Mouse (Mus musculus) forebrain, embryonic 13.5 days (tissue): Measurements from ENCODE around the gene Smad1. TPM values are rescaled to one million over a fixed set of nuclear protein-coding genes. Genes with fewer than 3 reads are reported as not detected.
"Not testable (repeated sequence)": the region's sequence is repeated elsewhere in the genome, so short reads cannot be mapped to it uniquely, and the experiment has no call there.

ENCODE experiments used
- ATAC-seq: fragments of 200-750 bp; cut with Nextera tagmentation; 2 replicates; pipeline ENCODE4 v1.8.0; 2017
- H3K27ac ChIP-seq: fragments of 300-500 bp; sonication (generic); 2 replicates; pipeline ENCODE4 v1.5.1; 2015; ENCODE audit warnings: inconsistent platforms, mild to moderate bottlenecking, moderate library complexity
- H3K27me3 ChIP-seq: fragments of 300-500 bp; sonication (generic); 2 replicates; pipeline ENCODE4 v1.6.1; 2015; ENCODE audit warnings: mild to moderate bottlenecking, inconsistent platforms
- H3K36me3 ChIP-seq: fragments of 300-500 bp; sonication (generic); 2 replicates; pipeline ENCODE4 v1.6.1; 2015; ENCODE audit warnings: mild to moderate bottlenecking, inconsistent platforms; ENCODE audit not compliant: poor library complexity, severe bottlenecking
- H3K4me1 ChIP-seq: fragments of 300-500 bp; sonication (generic); 2 replicates; pipeline ENCODE4 v1.6.1; 2015; ENCODE audit warnings: inconsistent platforms
- H3K4me2 ChIP-seq: fragments of 300-500 bp; sonication (generic); 2 replicates; pipeline ENCODE4 v1.6.1; 2015; ENCODE audit warnings: inconsistent platforms, mild to moderate bottlenecking, moderate library complexity
- H3K4me3 ChIP-seq: fragments of 300-500 bp; sonication (generic); 2 replicates; pipeline ENCODE4 v1.5.1; 2015; ENCODE audit warnings: mild to moderate bottlenecking, inconsistent platforms
- H3K9ac ChIP-seq: fragments of 300-500 bp; sonication (generic); 2 replicates; pipeline ENCODE4 v1.6.1; 2015; ENCODE audit warnings: mild to moderate bottlenecking, inconsistent platforms
- H3K9me3 ChIP-seq: fragments of 300-500 bp; sonication (generic); replicated peaks from 2 replicates; pipeline ENCODE4 v1.6.1; 2016; ENCODE audit warnings: inconsistent platforms
- WGBS: fragments of 180-500 bp; shearing (Covaris S2); methylation state at CpG from one replicate; pipeline ENCODE4 v1.1.7; 2015; 5-methylcytosine and 5-hydroxymethylcytosine counted together
- polyA plus RNA-seq: library from polyadenylated mRNA; unstranded; fragments of >200 nt; fragmentation: Nextera tagmentation; extraction: Ambion mirVana; gene quantifications from 2 replicates; pipeline ENCODE4 v1.2.1, GENCODE M21; 2015

Gene Smad1
- 49.5 and 50.9 TPM in 2 replicates for polyA plus RNA-seq

DNA sequence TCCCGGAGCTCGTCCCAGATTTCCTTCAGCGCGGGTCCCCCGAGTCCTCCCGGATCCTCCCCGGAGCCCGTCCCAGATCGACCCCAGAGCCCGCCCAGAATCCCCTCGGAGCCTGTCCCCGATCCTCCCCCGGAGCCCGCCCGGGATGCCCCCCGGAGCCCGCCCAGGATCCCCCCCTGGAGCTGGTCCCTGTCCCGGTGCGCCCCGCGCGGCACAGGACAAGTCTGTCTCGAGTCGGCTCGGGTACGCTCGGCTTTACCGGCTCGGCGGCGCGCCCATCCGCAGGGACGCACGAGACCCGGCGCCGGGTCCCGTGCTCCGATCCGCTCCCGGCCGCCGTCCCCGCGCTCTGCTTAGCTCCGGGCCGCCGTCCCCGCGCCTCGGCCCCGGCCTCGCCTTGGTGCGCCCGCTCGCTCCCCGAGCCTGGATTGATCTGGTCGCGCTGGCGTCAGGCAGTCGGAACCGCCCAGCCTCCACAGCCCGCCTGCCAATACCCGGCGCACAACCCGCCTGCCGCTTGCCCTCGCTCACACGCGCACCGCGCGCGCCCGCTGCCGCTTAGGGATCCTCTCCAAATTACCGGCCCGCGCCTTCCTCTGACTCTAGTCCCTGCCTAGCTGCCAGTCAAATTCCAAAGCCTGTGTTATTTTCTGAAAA is at the start of gene Smad1:
Gene Smad1, minus strand, starts transcription at position 525 of the 657 bp plus-strand sequence.
- peak within 1 kb of the TSS; percentile 85 for H3K4me3 ChIP-seq
- no peaks in the 10 kb centered on the region for H3K36me3 ChIP-seq
- peaks cover 35% of the 10 kb centered on the region for H3K4me1 ChIP-seq
- peak within 1 kb of the TSS; percentile 97 for H3K27ac ChIP-seq
- peak within 1 kb of the TSS; percentile 79 for H3K4me2 ChIP-seq
- no peaks in the 10 kb centered on the region for H3K9me3 ChIP-seq
- no peaks in the 10 kb centered on the region for H3K27me3 ChIP-seq
- WGBS = under 1% methylated on average over 51 of the region's 80 CpGs
- ATAC-seq = peak; percentile 94
- peak within 1 kb of the TSS; percentile 98 for H3K9ac ChIP-seq

DNA sequence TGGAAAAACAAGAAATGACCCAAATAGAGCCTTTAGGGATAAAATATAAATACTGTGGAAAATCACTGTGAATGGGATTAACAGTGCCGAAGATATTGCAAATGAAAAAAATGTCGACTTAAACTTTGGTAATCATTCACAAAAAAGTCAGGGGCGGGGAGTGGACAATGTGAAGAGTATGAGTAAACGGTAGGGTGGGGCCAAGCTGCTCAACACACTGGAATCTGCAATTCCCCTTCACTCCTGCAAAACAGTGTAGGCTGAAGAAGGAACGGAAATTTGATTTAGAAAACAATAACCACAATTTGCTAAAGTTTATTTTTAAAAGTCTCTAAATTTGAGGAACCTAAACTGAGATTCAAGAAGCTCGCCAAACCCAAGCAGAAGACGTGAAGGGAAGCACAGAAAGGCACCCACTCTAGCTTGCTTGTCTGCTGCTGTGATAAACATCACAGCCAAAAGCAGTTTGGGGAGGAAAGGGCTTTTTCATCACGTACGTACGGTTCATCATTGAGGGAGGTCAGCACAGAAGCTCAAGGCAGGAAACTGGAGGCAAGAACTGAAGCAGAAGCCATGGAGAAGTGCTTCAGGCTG is 48.0 kb upstream of the Smad1 start:
- Histone ChIP-seq H3K27me3 (no peaks in the 10 kb centered on the region), H3K4me3 (no peak overlapping the region), H3K9me3 (no peaks in the 10 kb centered on the region), H3K36me3 (no peaks in the 10 kb centered on the region), H3K27ac (no peak overlapping the region), H3K4me2 (no peak overlapping the region), H3K4me1 (no peaks in the 10 kb centered on the region), H3K9ac (no peak overlapping the region)
- ATAC-seq = no peak
- WGBS = 90% methylated on average over 10 of the region's 10 CpGs

DNA sequence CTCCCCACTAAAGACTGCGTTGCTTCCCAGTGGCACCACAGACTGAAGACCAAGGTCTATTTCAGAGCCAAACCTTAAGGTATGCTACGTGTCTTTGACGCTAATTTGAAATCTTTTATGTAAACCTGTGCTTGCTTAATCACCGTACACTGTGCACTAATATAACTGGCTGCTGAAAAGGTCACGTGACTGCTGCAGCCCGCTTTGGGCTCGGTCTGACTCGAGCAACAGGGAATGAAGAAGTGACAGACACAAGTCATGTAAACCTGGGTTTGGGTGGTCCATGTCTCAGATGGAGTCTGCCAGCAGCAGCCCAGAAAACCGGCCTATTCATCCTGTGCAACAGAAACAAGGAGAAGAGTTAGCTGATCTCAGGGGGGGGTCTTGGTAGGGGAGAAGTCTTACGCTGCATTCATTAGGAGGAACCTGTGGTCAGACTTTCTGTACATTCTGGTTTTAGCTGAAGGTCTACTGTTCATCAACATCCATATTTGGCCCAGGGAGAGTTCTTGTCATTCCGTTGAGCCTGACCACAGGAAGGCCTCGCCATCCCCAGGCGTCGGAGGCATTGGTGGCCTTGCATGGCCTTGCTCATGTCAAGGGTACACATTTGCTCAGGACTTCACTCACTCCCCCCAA is 44.3 kb upstream of the Smad1 start:
- H3K27ac ChIP-seq = no peak overlapping the region
- 85% methylated on average over 14 of the region's 14 CpGs for WGBS
- no peak overlapping the region for H3K4me2 ChIP-seq
- ATAC-seq = no peak
- H3K4me1 ChIP-seq = no peaks in the 10 kb centered on the region
- H3K9me3 ChIP-seq = no peaks in the 10 kb centered on the region
- no peak overlapping the region for H3K9ac ChIP-seq
- no peak overlapping the region for H3K4me3 ChIP-seq
- no peaks in the 10 kb centered on the region for H3K27me3 ChIP-seq
- H3K36me3 ChIP-seq = no peaks in the 10 kb centered on the region

DNA sequence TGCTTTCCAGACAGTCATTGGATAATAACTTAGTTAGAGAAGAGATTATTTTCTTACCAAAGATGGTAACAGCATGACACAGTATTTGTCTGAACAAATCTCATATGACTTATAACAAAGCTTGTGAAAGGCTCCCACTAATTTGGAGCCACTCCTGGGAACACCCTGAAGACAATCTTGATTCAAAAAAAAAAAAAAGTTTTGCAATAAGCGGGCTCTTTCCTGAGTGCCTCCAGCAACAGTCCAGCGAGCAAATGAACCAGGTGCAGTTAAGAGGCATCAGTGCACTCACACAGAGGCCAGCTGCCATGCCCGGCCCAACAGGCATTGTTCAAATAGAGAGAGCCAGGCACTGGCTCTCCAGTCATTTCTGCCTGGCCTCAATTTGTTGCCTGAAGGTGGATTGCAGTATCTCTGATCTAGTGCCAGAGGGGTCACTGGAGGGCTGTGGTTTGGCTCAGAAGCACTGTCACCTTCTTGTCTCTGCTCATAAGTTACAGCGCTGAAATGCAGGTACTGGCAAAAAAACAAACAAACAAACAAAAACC is 34.7 kb upstream of the Smad1 start:
- no peak overlapping the region for H3K27ac ChIP-seq
- 26% methylated on average over 4 of the region's 4 CpGs for WGBS
- H3K4me2 ChIP-seq = no peak overlapping the region
- no peaks in the 10 kb centered on the region for H3K27me3 ChIP-seq
- H3K9me3 ChIP-seq = no peaks in the 10 kb centered on the region
- no peaks in the 10 kb centered on the region for H3K36me3 ChIP-seq
- 0 out of 2 replicates have a peak, but pooled peaks cover 4% of the 10 kb centered on the region for H3K4me1 ChIP-seq
- H3K9ac ChIP-seq = no peak overlapping the region
- no peak overlapping the region for H3K4me3 ChIP-seq
- no peak for ATAC-seq

DNA sequence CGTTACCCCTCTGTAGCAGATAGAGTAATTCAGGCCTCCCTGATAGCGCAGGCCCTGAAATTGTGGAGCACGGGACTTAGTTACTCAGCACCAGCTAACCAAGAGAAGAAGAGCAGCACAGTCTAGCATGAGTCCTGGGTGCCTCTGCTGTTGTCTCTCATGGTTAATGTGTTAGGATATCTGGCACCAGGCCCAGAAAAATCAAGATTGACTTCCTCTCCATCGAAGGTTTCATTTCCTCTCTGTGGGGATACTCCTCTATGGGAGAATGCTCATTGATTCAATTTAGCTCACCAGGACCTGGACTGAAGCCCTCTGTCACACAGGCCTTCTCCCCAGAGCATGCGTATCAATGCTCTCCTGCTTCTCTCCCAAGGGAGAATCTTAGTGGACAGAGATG is 15.6 kb upstream of the Smad1 start:
- Histone ChIP-seq H3K4me1 (no peaks in the 10 kb centered on the region), H3K27me3 (no peaks in the 10 kb centered on the region)

DNA sequence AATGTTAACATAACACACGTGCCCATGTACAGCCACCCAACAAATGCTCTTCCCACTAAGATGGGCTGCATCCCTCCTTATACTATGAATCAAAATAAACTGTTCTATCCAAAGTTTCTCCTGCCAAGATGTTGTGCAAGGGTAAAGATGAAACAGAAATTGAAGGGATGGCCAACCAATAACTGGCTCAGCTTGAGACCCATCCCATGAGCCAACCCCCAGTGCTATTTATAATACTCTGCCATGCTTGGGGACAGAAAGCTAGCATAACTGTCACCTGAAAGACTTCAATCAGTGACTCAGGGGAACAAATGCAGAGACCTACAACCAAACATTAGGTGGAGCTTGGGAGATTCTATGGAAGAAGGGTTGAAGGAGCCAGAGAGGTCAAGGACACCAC is 11.2 kb upstream of the Smad1 start:
- no peak overlapping the region for H3K27ac ChIP-seq
- ATAC-seq = no peak
- H3K4me3 ChIP-seq = no peak overlapping the region
- no peak overlapping the region for H3K4me2 ChIP-seq
- H3K36me3 ChIP-seq = no peaks in the 10 kb centered on the region
- 81% methylated on average over 1 of the region's 1 CpGs for WGBS
- H3K27me3 ChIP-seq = no peaks in the 10 kb centered on the region
- no peaks in the 10 kb centered on the region for H3K4me1 ChIP-seq
- H3K9me3 ChIP-seq = no peaks in the 10 kb centered on the region
- no peak overlapping the region for H3K9ac ChIP-seq

More for the DNA sequence above, 15.6 kb upstream of the Smad1 start:
- H3K4me2 ChIP-seq = no peak overlapping the region
- no peak overlapping the region for H3K9ac ChIP-seq
- no peak for ATAC-seq
- 85% methylated on average over 5 of the region's 5 CpGs for WGBS
- H3K4me3 ChIP-seq = no peak overlapping the region
- H3K27ac ChIP-seq = no peak overlapping the region
- no peaks in the 10 kb centered on the region for H3K9me3 ChIP-seq
- H3K36me3 ChIP-seq = no peaks in the 10 kb centered on the region

DNA sequence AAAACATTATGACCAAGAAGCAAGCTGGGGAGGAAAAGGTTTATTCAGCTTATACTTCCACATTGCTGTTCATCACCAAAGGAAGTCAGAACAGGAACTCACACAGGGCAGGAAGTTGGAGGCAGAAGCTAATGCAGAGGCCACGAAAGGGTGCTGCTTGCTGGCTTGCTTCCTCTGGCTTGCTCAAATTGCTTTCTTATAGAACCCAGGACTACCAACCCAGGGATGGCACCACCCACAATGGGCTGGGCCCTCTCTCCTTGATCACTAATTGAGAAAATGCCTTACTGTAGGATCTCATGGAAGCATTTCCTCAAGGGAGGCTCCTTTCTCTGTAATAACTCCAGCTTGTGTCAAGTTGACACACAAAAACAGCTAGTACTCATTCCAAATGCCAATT is 8.0 kb upstream of the Smad1 start:
- H3K4me2 ChIP-seq, H3K36me3 ChIP-seq, H3K9ac ChIP-seq, H3K4me3 ChIP-seq, H3K27me3 ChIP-seq, H3K9me3 ChIP-seq, H3K27ac ChIP-seq, ATAC-seq, H3K4me1 ChIP-seq: not testable (repeated sequence)
- 75% methylated on average over 1 of the region's 1 CpGs for WGBS

DNA sequence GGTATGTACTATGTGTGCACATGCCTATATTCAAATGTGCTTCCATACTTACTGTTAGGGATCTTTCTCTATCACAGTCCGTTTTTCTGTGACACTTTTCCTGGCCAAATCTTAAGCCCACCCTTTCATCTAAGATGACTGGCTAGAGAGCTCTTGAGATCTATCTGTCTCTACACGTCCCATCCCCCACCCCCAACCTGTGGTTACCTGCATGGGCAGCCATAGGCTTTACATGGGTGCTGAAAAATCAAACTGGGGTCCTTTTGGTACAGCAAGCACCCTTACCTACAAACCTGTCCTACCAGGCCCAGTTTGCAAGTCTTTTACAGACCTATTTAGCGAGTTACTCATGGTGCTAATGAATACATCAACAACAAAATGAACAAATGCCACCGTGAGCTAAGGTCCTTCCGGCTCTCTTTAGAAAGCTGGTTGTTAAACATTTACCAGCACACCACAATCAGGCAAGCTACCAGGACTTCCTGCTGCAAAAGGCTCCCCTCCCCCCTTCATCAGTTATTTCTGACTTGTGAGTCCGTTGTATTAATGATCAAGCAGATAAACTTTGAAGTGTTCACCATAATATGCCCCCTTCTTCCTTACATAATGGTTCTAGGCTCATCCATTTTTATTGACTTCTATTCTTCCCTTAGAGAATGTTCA is 5.7 kb upstream of the Smad1 start:
- H3K27me3 ChIP-seq = no peaks in the 10 kb centered on the region

DNA sequence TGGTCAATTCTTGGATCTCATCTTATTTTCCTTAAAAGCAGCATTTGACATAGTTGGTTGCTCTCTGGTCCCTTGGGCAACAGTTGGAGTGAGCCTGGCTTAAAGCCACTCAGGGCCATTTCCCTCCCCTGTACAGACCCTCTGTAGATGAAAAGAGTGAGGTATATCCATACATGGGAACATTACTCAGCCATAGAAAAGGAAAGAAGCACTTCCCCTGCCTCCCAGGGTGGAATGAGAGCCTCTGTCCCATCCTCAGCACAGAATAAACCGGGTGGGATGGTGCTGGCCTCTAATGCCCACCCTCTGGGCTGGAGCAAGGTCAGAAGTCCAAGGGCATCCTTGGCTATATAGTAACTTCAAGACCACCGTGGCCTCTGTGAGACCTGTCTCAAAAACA is 1.4 kb upstream of the Smad1 start:
- no peaks in the 10 kb centered on the region for H3K36me3 ChIP-seq
- no peak for ATAC-seq
- no peaks in the 10 kb centered on the region for H3K27me3 ChIP-seq
- no peak overlapping the region for H3K9ac ChIP-seq
- WGBS = 80% methylated on average over 2 of the region's 2 CpGs
- no peak overlapping the region for H3K4me3 ChIP-seq
- no peak overlapping the region for H3K4me2 ChIP-seq
- no peaks in the 10 kb centered on the region for H3K9me3 ChIP-seq
- peaks cover 29% of the 10 kb centered on the region for H3K4me1 ChIP-seq
- H3K27ac ChIP-seq = no peak overlapping the region

More for the DNA sequence above, 5.7 kb upstream of the Smad1 start:
- Histone ChIP-seq H3K9ac (no peak overlapping the region), H3K27ac (no peak overlapping the region), H3K4me3 (no peak overlapping the region), H3K4me2 (no peak overlapping the region), H3K9me3 (no peaks in the 10 kb centered on the region), H3K4me1 (no peaks in the 10 kb centered on the region), H3K36me3 (no peaks in the 10 kb centered on the region)
- WGBS = 85% methylated on average over 6 of the region's 6 CpGs
- ATAC-seq = no peak

DNA sequence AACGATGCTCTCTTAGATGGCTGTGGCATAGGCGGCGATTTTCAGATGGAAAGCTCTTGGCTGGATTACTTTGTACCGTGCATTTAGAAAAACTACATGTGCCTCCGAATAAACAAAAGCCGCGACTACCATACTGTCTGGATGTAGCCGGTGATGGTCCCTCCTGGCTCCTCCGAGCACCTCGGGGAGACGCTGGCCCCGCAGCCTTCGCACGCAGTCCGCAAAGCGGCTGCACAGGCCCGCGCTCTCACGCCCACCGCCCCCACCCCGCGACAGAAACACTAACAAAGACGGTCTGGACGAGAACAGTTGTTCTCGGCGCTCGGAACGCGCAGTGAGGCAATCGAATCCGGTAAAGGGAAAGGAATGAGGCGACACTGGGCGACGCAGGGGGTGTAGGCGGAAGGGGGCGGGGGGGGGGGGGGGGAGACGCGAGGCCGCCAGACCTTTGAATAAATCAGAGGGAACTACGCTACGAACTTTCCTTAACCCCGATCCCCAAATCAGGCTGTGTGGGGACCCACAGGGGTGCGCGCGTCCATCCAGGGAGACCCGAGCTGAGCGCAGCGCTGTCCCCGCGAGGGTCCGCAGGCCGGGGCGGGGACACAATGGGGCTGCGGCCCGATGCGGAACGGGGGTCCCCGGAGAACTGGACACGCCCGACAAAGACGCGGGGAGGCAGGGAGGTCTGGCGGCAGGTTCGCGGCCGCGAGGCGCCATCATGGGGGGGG is 902 bp downstream of the Smad1 start:
- Histone ChIP-seq H3K4me1 (peaks cover 40% of the 10 kb centered on the region), H3K9me3 (no peaks in the 10 kb centered on the region), H3K27me3 (no peaks in the 10 kb centered on the region), H3K4me3 (peak overlapping the region; percentile 85), H3K36me3 (no peaks in the 10 kb centered on the region), H3K4me2 (peak overlapping the region; percentile 79), H3K27ac (peak overlapping the region; percentile 97), H3K9ac (peak overlapping the region; percentile 98)
- ATAC-seq = peak; percentile 64
- under 1% methylated on average over 60 of the region's 68 CpGs for WGBS

DNA sequence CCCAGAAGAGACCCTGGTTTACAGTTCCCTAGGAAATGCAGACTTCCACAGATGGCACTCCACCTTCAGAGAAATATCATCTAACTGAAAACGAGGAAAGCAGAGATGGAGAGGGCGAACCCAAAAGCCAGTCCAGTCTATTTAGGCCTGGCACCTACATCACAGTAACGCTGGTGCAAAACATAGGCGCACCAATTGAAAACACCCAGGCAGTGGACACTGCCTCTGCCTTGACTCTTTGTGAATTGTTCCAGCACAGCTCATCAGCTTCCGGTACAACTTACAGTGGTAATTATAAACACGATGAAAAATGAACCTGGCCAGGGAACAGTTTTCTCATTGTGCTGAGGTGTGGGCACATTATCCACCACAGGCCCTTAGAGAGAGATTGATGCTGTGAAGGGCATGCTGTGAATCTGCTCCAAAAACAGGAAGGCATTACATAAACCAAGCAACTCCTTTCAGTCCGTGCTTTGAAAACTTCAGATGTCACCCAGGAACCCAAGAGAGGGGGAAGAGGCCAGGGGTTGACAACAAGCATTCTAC is 1.5 kb downstream of the Smad1 start:
- peaks cover 46% of the 10 kb centered on the region for H3K4me1 ChIP-seq
- H3K4me3 ChIP-seq = peak overlapping the region; percentile 85
- no peak for ATAC-seq
- H3K27ac ChIP-seq = peak overlapping the region; percentile 97
- WGBS = 20% methylated on average over 7 of the region's 7 CpGs
- H3K9ac ChIP-seq = peak overlapping the region; percentile 98
- H3K9me3 ChIP-seq = no peaks in the 10 kb centered on the region
- H3K4me2 ChIP-seq = peak overlapping the region; percentile 79
- H3K27me3 ChIP-seq = no peaks in the 10 kb centered on the region
- no peaks in the 10 kb centered on the region for H3K36me3 ChIP-seq
